Mouse (Mus musculus) left cerebral cortex, adult 2 months (tissue): ENCODE data around the gene C1qtnf5. TPM values are rescaled to one million over a fixed set of nuclear protein-coding genes. Genes with fewer than 3 reads are reported as not detected.
"Not testable (repeated sequence)": the region's sequence is repeated elsewhere in the genome, so short reads cannot be mapped to it uniquely, and the experiment has no call there.

Source experiments
- DNase-seq, 2 experiments: peaks; one replicate each; pipeline ENCODE4 v3.0.0; 2021 to 2022; ENCODE audit warnings: low spot score in 2 of 2, mixed read lengths in 1 of 2; ENCODE audit errors: extremely low spot score in 1 of 2
- H3K27ac ChIP-seq: fragments of 200-600 bp; 2 replicates; pipeline ENCODE4 v1.8.1; 2022
- H3K4me3 ChIP-seq: fragments of 200-600 bp; 2 replicates; pipeline ENCODE4 v1.8.1; 2022
- CTCF ChIP-seq: fragments of 200-600 bp; IDR thresholded peaks from 2 replicates; pipeline ENCODE4 v1.8.1; 2022; ENCODE audit warnings: antibody characterized with exemption, mild to moderate bottlenecking, moderate library complexity
- intact Hi-C: fragments of 180-260 bp; cut with DNase I; formaldehyde crosslinking; loops from one replicate; pipeline ENCODE4 v1.15.1; 2025
- total RNA-seq, 2 experiments: library from RNA; stranded (reverse); gene quantifications; 2 replicates each; pipeline ENCODE4 v1.2.3; 2021

C1qtnf5 gene
- total RNA-seq, 2 experiments from 2014 or later, result 14.2 to 15.3 TPM

DNA sequence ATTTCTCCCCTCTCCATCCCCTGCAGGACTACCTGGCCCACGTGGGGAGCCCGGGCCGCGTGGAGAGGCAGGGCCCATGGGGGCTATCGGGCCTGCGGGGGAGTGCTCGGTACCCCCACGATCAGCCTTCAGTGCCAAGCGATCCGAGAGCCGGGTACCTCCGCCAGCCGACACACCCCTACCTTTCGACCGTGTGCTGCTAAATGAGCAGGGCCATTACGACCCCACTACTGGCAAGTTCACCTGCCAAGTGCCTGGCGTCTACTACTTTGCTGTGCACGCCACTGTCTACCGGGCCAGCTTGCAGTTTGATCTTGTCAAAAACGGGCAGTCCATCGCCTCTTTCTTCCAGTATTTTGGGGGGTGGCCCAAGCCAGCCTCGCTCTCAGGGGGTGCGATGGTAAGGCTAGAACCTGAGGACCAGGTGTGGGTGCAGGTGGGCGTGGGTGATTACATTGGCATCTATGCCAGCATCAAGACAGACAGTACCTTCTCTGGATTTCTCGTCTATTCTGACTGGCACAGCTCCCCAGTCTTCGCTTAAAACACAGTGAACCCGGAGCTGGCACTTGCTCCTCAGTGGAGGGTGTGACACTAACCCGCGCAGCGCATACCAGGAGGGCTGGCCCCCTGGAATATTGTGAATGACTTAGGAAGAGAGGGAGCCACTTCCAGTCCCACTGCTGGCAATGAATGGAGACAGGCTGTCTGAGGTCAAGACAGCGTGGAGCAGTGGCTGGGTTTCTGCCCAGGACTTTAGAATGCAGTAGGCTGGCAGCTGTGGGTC, 1.4 kb downstream of the C1qtnf5 start:
- Histone ChIP-seq H3K27ac (no peak overlapping the region), H3K4me3 (no peak overlapping the region)
- intact Hi-C loops, result loop anchor here (2.0 to 5.0 kb wide), 2 partner anchors 30 to 41 kb away; partner anchors contain the start of gene Usp2
- no peak for TF ChIP-seq CTCF
- no peak for DNase-seq

GRCm38 (mm10) chr9:44109360-44110095, 2.5 kb downstream of the C1qtnf5 start:
- intact Hi-C loops, result loop anchor here (2.0 to 5.0 kb wide), 2 partner anchors 31 to 42 kb away; partner anchors contain the start of gene Usp2
- H3K4me3 ChIP-seq, result no peak overlapping the region
- H3K27ac ChIP-seq, result no peak overlapping the region
- DNase-seq, result peak; percentile 76 to 79
- peak; percentile 87 for TF ChIP-seq CTCF

GRCm38 (mm10) chr9:44111909-44112308, 4.9 kb downstream of the C1qtnf5 start:
- DNase-seq, H3K27ac ChIP-seq, intact Hi-C loops: not testable (repeated sequence)

GRCm38 (mm10) chr9:44113105-44113789, 6.2 kb downstream of the C1qtnf5 start, which contains the start of the genes Gm49380 and Rnf26:
Gm49380 (minus strand) TSS chr9:44113500.
Rnf26 (minus strand) TSS chr9:44113517.
- peak; percentile 94 for DNase-seq
- TF ChIP-seq CTCF, result no peak
- Histone ChIP-seq H3K4me3 (peak within 1 kb of the TSS; percentile 64), H3K27ac (peak within 1 kb of the TSS; percentile 32; the same call in 1 of the 2 replicates)
- intact Hi-C loops, result no loop called here

More at GRCm38 (mm10) chr9:44111909-44112308, 4.9 kb downstream of the C1qtnf5 start:
- not testable (repeated sequence) for H3K4me3 ChIP-seq

GRCm38 (mm10) chr9:44114453-44114852, 7.4 kb downstream of the C1qtnf5 start:
- DNase-seq, result no peak
- intact Hi-C loops, result no loop called here
- Histone ChIP-seq H3K4me3 (no peak overlapping the region), H3K27ac (no peak overlapping the region)
- TF ChIP-seq CTCF, result no peak

DNA sequence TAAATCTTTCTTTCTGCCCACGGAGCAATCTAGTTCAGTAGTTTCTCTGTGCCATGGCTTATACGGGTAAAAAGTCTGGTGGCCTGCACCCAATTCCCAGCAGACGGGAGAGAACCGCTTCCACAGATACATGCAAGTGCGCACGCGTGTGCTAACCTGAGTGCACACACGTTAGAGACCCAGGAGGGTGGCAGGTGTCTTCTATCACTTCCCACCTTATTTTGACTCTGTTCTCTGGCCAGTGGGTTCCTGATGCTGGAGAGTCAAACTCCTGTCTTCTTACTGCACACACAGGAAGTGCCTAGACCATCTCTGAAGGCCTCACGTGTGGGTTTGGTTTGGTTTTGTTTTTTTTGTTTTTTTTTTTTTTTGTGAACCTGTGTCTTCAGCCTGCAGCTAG, 8.6 kb downstream of the C1qtnf5 start:
- no peak for TF ChIP-seq CTCF
- DNase-seq, result no peak
- intact Hi-C loops, result no loop called here
- H3K27ac ChIP-seq, result no peak overlapping the region
- no peak overlapping the region for H3K4me3 ChIP-seq

DNA sequence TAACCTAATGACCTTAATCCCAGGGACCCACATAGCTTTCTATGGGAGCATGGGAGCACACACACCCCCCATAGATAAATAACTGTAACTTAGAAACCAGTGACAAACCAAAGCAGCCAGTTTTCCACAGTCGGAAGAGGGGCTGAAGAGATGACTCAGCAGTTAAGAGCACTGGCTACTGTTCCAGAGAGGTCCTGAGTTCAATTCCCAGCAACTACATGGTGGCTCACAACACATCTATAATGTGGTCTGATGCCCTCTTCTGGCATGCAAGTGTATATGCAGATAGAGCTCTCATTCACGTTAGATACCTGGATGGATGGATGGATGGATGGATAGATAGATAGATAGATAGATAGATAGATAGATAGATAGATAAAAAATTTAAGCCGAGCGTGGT, 9.1 kb downstream of the C1qtnf5 start:
- peak; percentile 2 for TF ChIP-seq CTCF
- intact Hi-C loops, result no loop called here
- no peak overlapping the region for H3K4me3 ChIP-seq
- no peak for DNase-seq
- H3K27ac ChIP-seq, result no peak overlapping the region

DNA sequence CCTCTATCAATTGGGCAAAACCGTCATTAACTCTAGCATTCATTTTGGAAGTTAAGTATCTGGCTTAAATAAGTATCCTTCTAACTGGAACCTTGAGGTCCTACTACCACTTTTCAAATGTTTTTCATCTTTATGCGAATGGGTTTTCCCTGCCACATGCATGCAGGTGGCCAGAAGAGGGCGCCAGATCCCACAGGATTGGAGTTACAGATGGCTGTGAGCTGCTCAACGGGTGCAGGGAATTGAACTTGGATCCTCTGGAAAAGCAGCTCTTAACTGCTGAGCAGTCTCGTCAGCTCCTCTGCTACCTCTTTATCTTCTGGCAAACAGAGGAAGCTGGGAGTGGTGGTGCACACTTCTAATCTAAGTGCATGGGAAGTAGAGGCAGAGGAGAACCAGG, 12.0 kb downstream of the C1qtnf5 start:
- Histone ChIP-seq H3K27ac (no peak overlapping the region), H3K4me3 (no peak overlapping the region)
- DNase-seq, result no peak
- TF ChIP-seq CTCF, result peak; percentile 62
- intact Hi-C loops, result no loop called here

DNA sequence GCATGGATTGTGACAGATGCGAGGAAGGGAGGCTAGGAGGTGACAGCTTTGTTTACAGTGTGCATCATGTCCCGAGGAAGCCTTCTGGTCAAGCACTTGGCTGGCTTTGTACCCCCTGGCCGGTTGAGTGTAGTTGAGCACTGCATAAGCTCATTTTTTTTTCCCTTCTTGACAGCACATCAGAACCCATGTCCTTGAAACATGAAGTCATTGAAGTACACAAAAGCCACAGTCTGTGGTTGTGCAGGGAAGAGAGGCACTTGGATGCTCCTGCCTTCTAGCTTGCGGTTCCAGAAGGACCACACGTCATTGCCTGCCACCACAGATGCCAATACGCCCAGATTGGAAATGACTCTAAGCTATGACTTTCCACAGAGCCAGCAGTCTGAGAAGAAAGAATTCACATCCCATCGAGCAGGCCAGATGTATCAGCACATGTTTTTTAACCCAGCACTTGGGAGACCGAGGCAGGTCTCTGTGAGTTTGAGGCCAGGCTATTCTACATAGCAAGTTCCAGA, 13.0 kb downstream of the C1qtnf5 start:
- H3K4me3 ChIP-seq, result no peak overlapping the region
- intact Hi-C loops, result loop anchor here (5.0 kb wide), 1 partner anchor 138 kb away; no protein-coding TSS in a partner anchor
- no peak for DNase-seq
- H3K27ac ChIP-seq, result no peak overlapping the region
- TF ChIP-seq CTCF, result no peak

GRCm38 (mm10) chr9:44124317-44124716, 17.3 kb downstream of the C1qtnf5 start:
- intact Hi-C loops, result loop anchor here (5.0 kb wide), 1 partner anchor 142 kb away; no protein-coding TSS in a partner anchor
- TF ChIP-seq CTCF, result peak; percentile 62
- H3K4me3 ChIP-seq, result no peak overlapping the region
- no peak for DNase-seq
- H3K27ac ChIP-seq, result no peak overlapping the region

DNA sequence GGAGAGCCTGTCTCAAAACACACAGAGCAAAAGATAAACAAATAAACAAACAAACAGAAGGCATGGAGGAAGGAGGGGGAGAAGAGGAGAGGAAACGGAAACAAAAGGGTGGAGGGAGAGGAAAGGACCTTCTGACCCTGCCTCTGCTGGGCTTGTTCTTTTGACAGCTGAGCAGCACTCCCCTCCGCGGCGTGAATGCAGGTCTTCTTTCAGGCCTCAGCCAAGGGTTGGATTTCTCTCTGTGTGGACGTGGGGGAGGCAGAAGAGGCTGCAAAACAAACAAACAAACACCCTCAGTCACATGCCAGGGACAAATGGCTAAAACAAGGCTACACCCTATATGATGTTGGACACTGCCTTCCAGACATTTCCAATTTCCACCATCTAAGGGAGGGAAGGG, 18.0 kb downstream of the C1qtnf5 start:
- H3K27ac ChIP-seq, result no peak overlapping the region
- TF ChIP-seq CTCF, result no peak
- intact Hi-C loops, result loop anchor here (5.0 kb wide), 1 partner anchor 267 kb away; no protein-coding TSS in a partner anchor
- DNase-seq, result no peak
- H3K4me3 ChIP-seq, result no peak overlapping the region
